Mouse (Mus musculus): ENCODE results near the gene Fam162a. TPM values are rescaled to one million over a fixed set of nuclear protein-coding genes. Genes with fewer than 3 reads are reported as not detected.
"Not testable (repeated sequence)": the region's sequence is repeated elsewhere in the genome, so short reads cannot be mapped to it uniquely, and the experiment has no call there.

The Fam162a gene
- total RNA-seq, 4 experiments from 2014 or later = 51.3 to 65.8 (median 62.1) TPM

DNA sequence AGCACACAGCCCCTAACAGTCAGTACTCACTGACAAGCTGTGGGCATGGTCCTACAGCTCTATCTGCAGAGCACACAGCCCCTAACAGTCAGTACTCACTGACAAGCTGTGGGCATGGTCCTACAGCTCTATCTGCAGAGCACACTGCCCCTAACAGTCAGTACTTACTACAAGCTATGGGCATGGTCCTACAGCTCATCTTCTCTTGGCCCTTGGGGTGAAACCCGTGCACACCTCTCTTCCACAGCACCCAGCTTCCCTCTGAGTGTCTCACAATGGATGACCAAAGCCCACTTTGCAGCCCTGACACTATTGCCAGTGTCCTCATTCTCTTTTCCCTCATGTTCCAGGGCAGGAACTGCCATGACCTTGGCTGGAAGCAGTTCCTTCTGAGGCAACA, 8.9 kb downstream of the Fam162a start:
- not testable (repeated sequence) for DNase-seq (ENCODE audit: low spot score in 2 of 2)

DNA sequence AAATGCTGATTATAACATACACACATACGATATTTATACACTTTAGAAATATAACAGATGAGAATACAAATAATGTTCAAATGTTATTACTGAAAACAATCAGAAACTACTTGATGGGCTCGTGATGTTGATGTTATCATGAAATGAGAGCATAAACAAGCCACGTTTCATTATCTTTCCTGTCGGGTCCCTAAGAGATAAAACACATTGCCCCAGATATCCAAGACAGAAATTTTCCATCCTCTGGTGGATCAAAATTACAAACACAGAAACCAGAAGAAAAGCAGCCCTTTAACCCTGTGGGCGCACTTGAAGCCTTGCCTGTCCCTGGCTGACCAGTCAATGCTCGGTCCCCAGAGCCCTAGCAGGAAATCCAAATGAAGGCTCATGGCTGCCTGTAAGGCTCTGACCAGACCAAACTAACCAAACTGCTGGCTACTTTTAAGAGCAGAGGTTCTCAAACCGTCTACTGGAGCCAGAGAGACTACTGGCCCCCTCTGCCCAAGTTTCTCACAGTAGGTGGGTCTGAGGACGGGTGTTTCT, 13.4 kb downstream of the Fam162a start:
- DNase-seq (ENCODE audit: low spot score in 2 of 2) = no peak

DNA sequence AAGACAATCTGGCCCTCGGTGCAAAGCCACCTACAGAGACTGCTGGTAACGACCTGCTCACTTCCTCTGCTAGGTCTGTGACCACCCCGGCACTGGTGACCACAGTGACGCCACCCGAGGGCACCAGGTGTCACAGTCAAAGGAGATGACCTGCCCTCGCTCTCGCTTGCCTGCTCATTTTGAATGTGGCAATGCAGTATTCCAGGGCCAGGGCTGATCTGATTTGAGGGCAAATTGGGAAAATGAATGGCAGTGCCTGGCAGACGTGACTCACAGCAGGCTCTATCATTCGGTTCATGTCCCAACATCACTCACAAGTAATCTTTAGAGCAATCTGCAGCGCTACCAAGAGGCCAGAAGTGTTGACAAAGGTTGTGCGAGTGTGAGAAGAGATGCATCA, 15.0 kb downstream of the Fam162a start:
- no peak for DNase-seq (ENCODE audit: low spot score in 2 of 2)

DNA sequence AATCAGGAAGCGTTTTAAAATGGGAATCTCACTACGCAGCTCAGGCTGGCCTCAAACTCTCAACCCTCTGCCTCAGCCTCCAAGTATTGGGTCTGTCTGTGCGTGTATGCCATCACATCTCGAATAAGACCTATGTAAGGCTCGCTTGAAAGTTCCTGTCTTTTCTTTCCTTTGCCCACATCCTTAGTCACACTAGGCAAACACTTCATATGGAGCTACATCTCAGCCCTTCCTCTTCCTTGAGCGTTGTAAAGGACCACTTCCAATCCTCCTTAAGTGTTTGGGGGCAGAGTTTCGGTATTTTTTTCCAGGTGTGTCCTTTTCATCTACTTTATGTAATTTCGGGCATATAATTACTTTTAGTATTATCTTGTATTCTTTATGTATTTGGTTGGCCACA, 16.5 kb downstream of the Fam162a start:
- DNase-seq (ENCODE audit: low spot score in 2 of 2) = no peak

DNA sequence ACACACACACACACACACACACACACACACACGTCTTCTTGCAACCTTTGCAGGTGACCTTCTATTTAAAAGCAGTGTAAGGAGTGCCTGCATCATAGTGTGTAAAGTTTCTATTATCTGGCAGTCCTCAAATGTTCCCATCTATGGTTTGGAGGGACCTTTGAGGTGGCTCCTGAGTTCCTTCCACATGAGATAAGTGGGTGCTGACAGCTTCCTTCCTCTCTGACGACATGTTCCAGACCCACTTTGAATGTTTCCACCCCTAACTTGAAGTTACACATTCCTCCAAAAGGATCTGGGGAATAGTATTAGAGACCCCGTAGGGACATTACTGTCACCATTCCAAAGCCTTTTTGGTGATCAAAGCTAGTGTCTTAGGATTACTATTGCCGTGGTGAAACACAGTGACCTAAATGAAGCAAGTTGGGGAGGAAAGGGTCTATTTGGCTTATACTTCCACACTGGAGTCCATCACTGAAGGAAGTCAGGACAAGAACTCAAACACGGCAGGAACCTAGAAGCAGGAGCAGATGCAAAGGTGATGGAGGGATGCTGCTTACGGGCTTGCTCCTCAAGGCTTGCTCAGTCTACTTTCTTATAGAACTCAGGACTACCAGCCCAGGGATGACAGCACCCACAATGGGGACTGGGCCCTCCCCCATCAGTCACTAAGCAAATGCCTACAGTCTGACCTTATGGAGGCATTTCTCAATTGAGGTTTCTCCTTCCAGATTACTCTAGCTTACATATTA, 17.7 kb downstream of the Fam162a start:
- DNase-seq (ENCODE audit: low spot score in 2 of 2) = no peak

DNA sequence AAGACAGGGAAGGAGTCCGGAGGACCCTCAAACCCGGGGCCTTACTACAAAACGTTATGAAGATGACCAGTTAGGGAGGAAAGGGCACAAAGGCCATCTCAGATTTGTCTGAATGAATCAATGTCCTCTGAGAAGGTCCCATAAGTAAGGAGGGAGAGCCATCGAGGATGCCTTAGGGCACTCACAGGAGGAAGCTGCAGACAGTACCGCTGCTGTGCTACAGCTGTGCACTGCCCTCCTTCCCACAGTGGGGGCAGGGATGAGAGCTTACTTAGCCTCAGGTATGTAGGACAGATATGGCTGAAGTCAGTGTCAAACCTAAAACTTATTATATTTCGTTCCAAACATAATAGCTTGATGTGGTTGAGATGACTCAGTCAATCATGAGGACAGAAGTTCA, 19.9 kb downstream of the Fam162a start:
- DNase-seq (ENCODE audit: low spot score in 2 of 2) = no peak

DNA sequence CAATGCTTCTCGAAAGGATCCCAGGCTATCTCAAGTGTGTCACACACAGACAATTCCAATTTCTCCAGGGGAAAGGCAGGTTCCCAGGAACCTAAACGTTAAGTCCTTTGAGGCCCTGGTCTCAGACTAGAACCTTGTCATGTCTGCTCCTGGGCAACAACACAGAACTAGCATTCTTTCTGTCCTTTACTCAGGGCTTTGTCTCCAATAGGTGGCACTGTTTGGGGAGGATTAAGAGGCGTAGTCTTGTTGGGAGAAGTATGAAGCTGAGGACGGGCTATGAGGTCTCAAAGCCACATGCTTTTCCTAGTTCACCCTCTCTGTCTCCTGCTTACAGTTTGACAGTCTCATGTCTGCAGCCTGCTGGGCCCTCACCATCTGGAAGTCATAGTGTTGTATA, 23.9 kb downstream of the Fam162a start:
- no peak for DNase-seq (ENCODE audit: low spot score in 2 of 2)

DNA sequence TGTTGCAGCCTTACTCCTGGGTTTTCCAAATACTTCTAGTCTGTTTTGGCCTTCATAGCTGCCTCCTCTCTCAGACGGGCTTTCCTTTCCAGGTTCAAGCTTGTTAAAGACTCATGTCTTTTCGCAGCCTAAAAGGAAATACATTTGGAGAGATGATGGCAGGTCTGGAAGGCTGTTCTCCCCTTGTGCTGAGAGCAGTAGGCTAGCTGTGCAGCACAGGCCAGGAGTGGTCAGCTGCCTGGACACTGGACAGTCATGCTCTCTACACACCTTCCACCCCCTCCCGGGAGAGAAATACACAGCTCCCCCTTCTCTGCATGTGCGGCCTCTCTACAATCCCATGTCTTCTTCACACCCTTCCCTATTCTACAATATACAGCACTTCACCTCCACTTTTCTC, 27.4 kb downstream of the Fam162a start:
- DNase-seq (ENCODE audit: low spot score in 2 of 2) = no peak

DNA sequence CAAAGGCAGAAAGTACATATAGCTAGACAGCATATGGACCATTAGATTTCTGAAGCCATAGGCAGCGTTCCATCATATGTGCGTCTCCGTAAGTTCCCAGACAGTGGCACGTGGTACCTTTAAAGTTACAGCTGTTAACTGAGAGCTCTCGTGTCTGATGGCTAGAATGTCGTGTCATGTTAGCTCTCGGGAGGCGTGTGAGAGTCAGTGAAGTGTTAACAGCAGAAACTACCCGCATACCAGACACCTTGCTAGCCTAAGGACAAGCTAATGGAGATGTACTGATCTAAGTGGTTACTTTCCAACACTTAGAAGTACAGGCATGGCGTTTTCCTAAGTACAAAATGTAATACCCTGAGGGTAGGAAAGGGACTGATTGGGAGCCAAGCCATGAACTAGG, 28.3 kb downstream of the Fam162a start:
- no peak for DNase-seq (ENCODE audit: low spot score in 2 of 2)

DNA sequence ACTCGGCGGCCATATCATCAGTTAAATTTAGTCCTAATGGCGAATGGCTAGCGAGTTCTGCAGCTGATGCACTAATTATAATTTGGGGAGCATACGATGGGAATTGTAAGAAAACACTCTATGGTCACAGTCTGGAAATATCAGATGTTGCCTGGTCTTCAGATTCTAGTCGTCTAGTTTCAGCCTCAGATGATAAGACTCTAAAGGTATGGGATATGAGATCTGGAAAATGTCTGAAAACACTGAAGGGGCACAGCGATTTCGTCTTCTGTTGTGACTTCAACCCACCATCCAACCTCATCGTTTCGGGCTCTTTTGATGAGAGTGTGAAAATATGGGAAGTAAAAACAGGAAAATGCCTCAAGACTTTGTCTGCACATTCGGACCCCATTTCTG, 29.8 kb downstream of the Fam162a start:
- no peak for DNase-seq (ENCODE audit: low spot score in 2 of 2)

DNA sequence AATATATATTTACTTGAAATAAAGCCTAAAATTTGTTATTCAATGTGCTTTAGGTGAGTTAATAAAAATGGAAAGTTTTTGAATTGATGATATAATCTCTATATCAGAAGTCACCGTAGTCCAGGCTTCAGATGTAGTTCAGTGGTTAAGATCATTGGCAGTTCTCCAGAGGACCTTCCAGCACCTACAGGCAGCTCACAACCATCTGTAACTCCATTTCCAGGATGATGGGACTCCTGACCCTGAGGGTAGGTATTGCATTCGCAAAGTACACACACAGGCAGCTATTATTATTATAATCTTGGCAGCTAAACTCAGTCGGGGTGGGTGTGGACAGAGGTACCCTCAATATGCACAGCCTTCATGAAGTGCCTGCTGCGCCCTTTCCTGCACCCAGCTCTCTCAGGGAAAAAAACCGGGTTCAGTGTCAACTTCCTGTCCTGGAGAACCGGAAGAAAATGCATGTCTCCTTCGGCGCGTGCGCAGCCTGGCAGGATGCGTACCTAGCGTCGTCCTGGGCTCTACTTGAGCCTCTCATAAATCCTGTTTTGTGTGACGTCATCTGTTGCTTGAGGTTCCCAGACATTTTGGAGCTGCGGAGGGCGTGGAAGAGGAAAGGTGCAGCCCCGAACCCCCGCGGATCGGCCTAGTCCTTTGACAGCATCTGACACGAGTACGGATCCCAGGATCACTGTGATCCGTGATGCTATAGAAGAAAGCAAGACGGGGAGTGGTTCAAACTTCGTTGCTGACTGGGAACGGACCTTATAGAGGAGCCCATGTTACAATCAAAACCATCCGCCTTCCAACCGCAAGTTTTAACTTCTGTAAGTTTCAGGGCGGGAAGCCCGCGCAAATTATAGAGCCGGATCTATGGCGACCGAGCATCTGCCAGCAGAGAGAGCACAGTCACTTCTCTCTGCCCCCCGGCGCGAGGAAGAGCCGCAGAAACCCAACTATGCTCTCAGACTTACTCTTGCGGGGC, 30.5 kb downstream of the Fam162a start, which contains the start of gene Wdr5b:
TSS of gene Wdr5b (plus strand) at position 551 of the 985 bp plus-strand sequence.
- peak; percentile 79 to 97 for DNase-seq (ENCODE audit: low spot score in 2 of 2)

DNA sequence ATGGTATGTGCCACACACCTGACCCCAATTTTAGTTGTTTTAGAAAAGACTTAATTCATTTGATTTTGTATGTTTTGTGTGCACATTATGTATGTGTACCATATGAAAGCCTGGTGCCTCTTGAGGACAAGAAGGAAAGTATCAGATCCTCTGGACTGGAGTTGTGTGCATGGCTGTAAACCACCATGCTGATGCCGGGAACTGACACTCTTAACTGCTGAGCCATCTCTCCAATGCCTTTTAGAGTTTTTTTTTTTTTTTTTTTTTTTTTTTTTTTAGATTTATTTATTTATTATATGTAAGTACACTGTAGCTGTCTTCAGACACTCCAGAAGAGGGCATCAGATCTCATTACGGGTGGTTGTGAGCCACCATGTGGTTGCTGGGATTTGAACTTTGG, 43.3 kb downstream of the Fam162a start:
- not testable (repeated sequence) for DNase-seq (ENCODE audit: low spot score in 2 of 2)

DNA sequence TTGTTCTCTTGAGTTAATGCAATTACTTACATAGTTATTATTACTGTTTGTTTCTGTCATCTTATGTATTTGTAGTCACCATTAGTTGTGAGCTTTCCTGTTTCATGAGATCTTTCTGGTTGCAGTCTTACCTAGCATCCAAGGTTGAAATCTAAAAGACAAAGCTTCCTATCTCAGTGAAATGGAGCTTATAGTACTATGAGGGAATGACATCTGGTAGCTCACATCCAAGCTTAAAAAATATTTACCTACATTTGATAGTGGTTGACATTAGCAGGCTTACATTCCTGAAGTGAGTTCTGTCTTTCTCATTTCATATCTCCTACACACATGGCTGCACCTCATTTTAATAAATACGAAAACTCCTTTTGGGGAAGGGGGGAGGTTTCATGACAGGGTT, 55.1 kb downstream of the Fam162a start:
- no peak for DNase-seq (ENCODE audit: low spot score in 2 of 2)

DNA sequence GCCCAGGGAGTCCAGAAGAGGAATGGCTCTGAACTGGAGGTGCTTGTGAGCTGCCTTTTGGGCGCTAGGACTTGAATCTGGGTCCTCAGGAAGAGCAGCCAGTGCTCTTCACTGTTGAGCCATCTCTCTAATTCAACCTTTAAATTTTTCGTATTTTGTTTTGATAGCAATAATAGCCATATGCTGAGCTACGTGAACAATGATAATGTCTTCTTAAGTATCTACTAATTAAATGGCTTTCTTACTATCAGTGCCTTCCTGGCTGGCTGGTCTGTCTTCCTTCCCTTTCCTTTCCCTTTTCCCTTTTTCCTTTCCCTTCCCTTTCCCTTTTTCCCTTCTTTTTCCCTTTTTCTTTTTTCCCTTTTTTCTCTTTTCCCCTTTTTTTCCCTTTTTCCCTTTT, 63.0 kb downstream of the Fam162a start:
- no peak for DNase-seq (ENCODE audit: low spot score in 2 of 2)

DNA sequence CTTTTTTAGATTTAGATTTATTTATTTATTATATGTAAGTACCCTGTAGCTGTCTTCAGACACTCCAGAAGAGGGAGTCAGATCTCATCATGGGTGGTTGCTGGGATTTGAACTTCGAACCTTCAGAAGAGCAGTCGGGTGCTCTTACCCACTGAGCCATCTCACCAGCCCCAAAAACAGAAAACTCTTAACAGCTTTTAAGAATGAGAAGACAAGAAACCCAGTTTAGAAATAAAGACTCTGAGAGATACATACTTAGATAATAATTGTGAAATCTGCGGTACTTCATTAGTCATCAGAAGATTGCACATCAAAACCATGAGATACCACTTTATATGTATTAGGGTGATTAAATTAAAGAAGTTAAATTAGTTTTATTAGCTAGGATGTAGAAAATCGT, 72.5 kb downstream of the Fam162a start:
- DNase-seq (ENCODE audit: low spot score in 2 of 2) = not testable (repeated sequence)

Other genes starting within 250 kb of the Fam162a start
- 1 to 10 TPM; 1.5 to 3.2 (median 2.4) TPM for gene Parp14, start 200.1 kb downstream of the Fam162a start, total RNA-seq (2022)
- 1 to 10 TPM; 2.9 to 4.9 (median 3.9) TPM for gene Parp9, start 133.1 kb downstream of the Fam162a start, total RNA-seq (2022)
- 1 to 10 TPM; 4.7 to 5.7 (median 5.2) TPM for gene Dtx3l, start 132.4 kb downstream of the Fam162a start, total RNA-seq (2022)
- gene Kpna1, start 92.8 kb downstream of the Fam162a start, total RNA-seq (2022) = 100 to 1,000 TPM; 128 to 143 (median 130) TPM
- 1 to 10 TPM; 4.4 to 5.3 (median 5.1) TPM for gene Wdr5b, start 30.4 kb downstream of the Fam162a start, total RNA-seq (2022)
- 10 to 100 TPM; 15.4 to 22.0 (median 19.1) TPM for gene Ccdc58, start 91 bp upstream of the Fam162a start, total RNA-seq (2022)
- gene Csta1, start 59.6 kb upstream of the Fam162a start, total RNA-seq (2022) = not detected
- not detected for gene Stfa2l1, start 85.2 kb upstream of the Fam162a start, total RNA-seq (2022)
- gene Gm5483, start 112.6 kb upstream of the Fam162a start, total RNA-seq (2022) = not detected
- not detected for gene Gm5416, start 138.8 kb upstream of the Fam162a start, total RNA-seq (2022)
- not detected for gene 2010005H15Rik, start 149.9 kb upstream of the Fam162a start, total RNA-seq (2022)
- gene Stfa1, start 205.4 kb upstream of the Fam162a start, total RNA-seq (2022) = not detected